Mouse (Mus musculus) CH12.LX (cell line): ENCODE results near the gene Gtf2ird2. TPM values are rescaled to one million over a fixed set of nuclear protein-coding genes. Genes with fewer than 3 reads are reported as not detected.

ENCODE experiments used
- DNase-seq: peaks from one replicate; pipeline ENCODE4 v3.0.0-alpha.2; 2013; ENCODE audit errors: extremely low read depth
- H3K27ac ChIP-seq: 2 replicates; pipeline ENCODE4 v1.5.1; 2012; ENCODE audit warnings: low read depth, mild to moderate bottlenecking, control low read depth, moderate library complexity; ENCODE audit not compliant: insufficient read depth
- H3K27me3 ChIP-seq: replicated peaks from 2 replicates; pipeline ENCODE3; 2012; ENCODE audit warnings: inconsistent platforms
- H3K36me3 ChIP-seq, 2 experiments: replicated peaks in 1 of 2; 2 replicates each; pipeline versions ENCODE3 to v1.6.1; 2012; ENCODE audit warnings: inconsistent platforms in 1 of 2, low read length in 1 of 2, mild to moderate bottlenecking in 1 of 2, mixed read lengths in 1 of 2, moderate library complexity in 1 of 2; ENCODE audit not compliant: control insufficient read depth in 1 of 2, insufficient read depth in 1 of 2
- H3K4me1 ChIP-seq, 2 experiments: 2 replicates each; pipeline ENCODE4 v1.6.1; 2012; ENCODE audit warnings: inconsistent platforms in 1 of 2, moderate library complexity in 1 of 2; ENCODE audit not compliant: insufficient read depth in 2 of 2, control insufficient read depth in 1 of 2
- H3K4me2 ChIP-seq: 2 replicates; pipeline ENCODE4 v1.6.1; 2012; ENCODE audit warnings: low read depth, mild to moderate bottlenecking, control low read depth; ENCODE audit not compliant: poor library complexity, insufficient read depth, severe bottlenecking
- H3K4me3 ChIP-seq, 3 experiments: fragments of 150-350 bp in 1 of 3; sonication (generic) in 1 of 3; replicated peaks in 1 of 3; 2 replicates each; pipeline versions ENCODE3 to v1.5.1; 2011 to 2012; ENCODE audit warnings: low read depth in 2 of 3, low read length in 2 of 3, mild to moderate bottlenecking in 2 of 3, moderate library complexity in 2 of 3, control low read depth in 1 of 3, improper control_type of control experiment in 1 of 3, inconsistent platforms in 1 of 3, mixed read lengths in 1 of 3; ENCODE audit not compliant: poor library complexity in 1 of 3
- H3K79me2 ChIP-seq: replicated peaks from 2 replicates; pipeline ENCODE4 v1.6.1; 2012; ENCODE audit warnings: mild to moderate bottlenecking, moderate library complexity; ENCODE audit not compliant: control insufficient read depth, poor library complexity, insufficient read depth, severe bottlenecking; ENCODE audit errors: extremely low read depth
- H3K9ac ChIP-seq: 2 replicates; pipeline ENCODE4 v1.6.1; 2012; ENCODE audit warnings: low read depth, mild to moderate bottlenecking, control low read depth, moderate library complexity; ENCODE audit not compliant: insufficient read depth
- H3K9me3 ChIP-seq: replicated peaks from 2 replicates; pipeline ENCODE3; 2012; ENCODE audit warnings: low read length, inconsistent platforms, mixed read lengths
- BHLHE40 ChIP-seq: IDR thresholded peaks from 2 replicates; pipeline ENCODE4 v1.6.1; 2011; ENCODE audit warnings: mild to moderate bottlenecking, low read depth, low read length, improper control_type of control experiment
- CHD1 ChIP-seq: IDR thresholded peaks from 2 replicates; pipeline ENCODE4 v1.6.1; 2012; ENCODE audit warnings: low read depth, low read length, improper control_type of control experiment, inconsistent platforms
- CHD2 ChIP-seq: IDR thresholded peaks from 2 replicates; pipeline ENCODE4 v1.6.1; 2011; ENCODE audit warnings: low read length, improper control_type of control experiment
- CTCF ChIP-seq, 2 experiments: IDR thresholded peaks in 1 of 2; conservative IDR thresholded peaks in 1 of 2; 2 replicates each; pipeline ENCODE4 v1.5.1; 2011 to 2012; ENCODE audit warnings: low read depth in 2 of 2, low read length in 2 of 2, improper control_type of control experiment in 1 of 2, inconsistent platforms in 1 of 2, mild to moderate bottlenecking in 1 of 2, moderate library complexity in 1 of 2
- ELF1 ChIP-seq: IDR thresholded peaks from 2 replicates; pipeline ENCODE4 v1.6.1; 2014; ENCODE audit warnings: low read depth, mild to moderate bottlenecking, inconsistent platforms, low read length, improper control_type of control experiment
- EP300 ChIP-seq: IDR thresholded peaks from 2 replicates; pipeline ENCODE4 v1.6.1; 2011; ENCODE audit warnings: low read length, improper control_type of control experiment
- ETS1 ChIP-seq: conservative IDR thresholded peaks from 2 replicates; pipeline ENCODE4 v1.6.1; 2012; ENCODE audit warnings: low read depth, mild to moderate bottlenecking, inconsistent platforms, low read length, improper control_type of control experiment, moderate library complexity
- GABPA ChIP-seq: IDR thresholded peaks from 2 replicates; pipeline ENCODE4 v1.6.1; 2012; ENCODE audit warnings: low read depth, low read length, improper control_type of control experiment, inconsistent platforms; ENCODE audit not compliant: insufficient replicate concordance
- HCFC1 ChIP-seq: IDR thresholded peaks from 2 replicates; pipeline ENCODE4 v1.6.1; 2012; ENCODE audit warnings: low read depth, mild to moderate bottlenecking, inconsistent platforms, low read length, improper control_type of control experiment
- IRF4 ChIP-seq: IDR thresholded peaks from 2 replicates; pipeline ENCODE4 v1.6.1; 2014; ENCODE audit warnings: low read depth, mild to moderate bottlenecking, inconsistent platforms, low read length, improper control_type of control experiment
- JUN ChIP-seq: IDR thresholded peaks from 2 replicates; pipeline ENCODE4 v1.6.1; 2011; ENCODE audit warnings: low read depth, mild to moderate bottlenecking, low read length, improper control_type of control experiment, moderate library complexity; ENCODE audit not compliant: insufficient read depth
- JUND ChIP-seq: conservative IDR thresholded peaks from 2 replicates; pipeline ENCODE4 v1.6.1; 2011; ENCODE audit warnings: low read depth, low read length, improper control_type of control experiment
- KAT2A ChIP-seq: IDR thresholded peaks from 2 replicates; pipeline ENCODE4 v1.6.1; 2012; ENCODE audit warnings: low read length, improper control_type of control experiment, inconsistent platforms; ENCODE audit not compliant: insufficient replicate concordance
- MAFK ChIP-seq: IDR thresholded peaks from 2 replicates; pipeline ENCODE4 v1.6.1; 2011; ENCODE audit warnings: low read length, improper control_type of control experiment; ENCODE audit not compliant: insufficient replicate concordance
- MAX ChIP-seq: IDR thresholded peaks from 2 replicates; pipeline ENCODE4 v1.6.1; 2011; ENCODE audit warnings: low read length, improper control_type of control experiment
- MEF2A ChIP-seq: IDR thresholded peaks from 2 replicates; pipeline ENCODE4 v1.6.1; 2014; ENCODE audit warnings: low read depth, mild to moderate bottlenecking, inconsistent platforms, low read length, improper control_type of control experiment, borderline replicate concordance
- MXI1 ChIP-seq: IDR thresholded peaks from 2 replicates; pipeline ENCODE4 v1.6.1; 2011; ENCODE audit warnings: mild to moderate bottlenecking, low read depth, low read length, improper control_type of control experiment
- MYC ChIP-seq: IDR thresholded peaks from 2 replicates; pipeline ENCODE4 v1.6.1; 2011; ENCODE audit warnings: low read depth, mild to moderate bottlenecking, improper control_type of control experiment, low read length
- NELFE ChIP-seq: IDR thresholded peaks from 2 replicates; pipeline ENCODE4 v1.6.1; 2011; ENCODE audit warnings: low read depth, low read length, improper control_type of control experiment
- POLR2A ChIP-seq: IDR thresholded peaks from 2 replicates; pipeline ENCODE4 v1.6.1; 2011; ENCODE audit warnings: low read depth, mild to moderate bottlenecking, improper control_type of control experiment, low read length
- RAD21 ChIP-seq: IDR thresholded peaks from 2 replicates; pipeline ENCODE4 v1.6.1; 2011; ENCODE audit warnings: low read depth, mild to moderate bottlenecking, low read length, improper control_type of control experiment, moderate library complexity
- RCOR1 ChIP-seq: conservative IDR thresholded peaks from 2 replicates; pipeline ENCODE4 v1.6.1; 2012; ENCODE audit warnings: low read depth, mild to moderate bottlenecking, inconsistent platforms, low read length, improper control_type of control experiment
- TBP ChIP-seq: conservative IDR thresholded peaks from 2 replicates; pipeline ENCODE4 v1.6.1; 2011; ENCODE audit warnings: low read depth, low read length, improper control_type of control experiment
- TCF12 ChIP-seq: IDR thresholded peaks from 2 replicates; pipeline ENCODE4 v1.6.1; 2014; ENCODE audit warnings: low read depth, mild to moderate bottlenecking, inconsistent platforms, low read length, improper control_type of control experiment
- UBTF ChIP-seq: IDR thresholded peaks from 2 replicates; pipeline ENCODE4 v1.6.1; 2012; ENCODE audit warnings: low read depth, mild to moderate bottlenecking, inconsistent platforms, low read length, improper control_type of control experiment, moderate library complexity
- USF2 ChIP-seq: conservative IDR thresholded peaks from 2 replicates; pipeline ENCODE4 v1.6.1; 2011; ENCODE audit warnings: low read depth, low read length, improper control_type of control experiment
- ZC3H11A ChIP-seq: IDR thresholded peaks from 2 replicates; pipeline ENCODE4 v1.6.1; 2012; ENCODE audit warnings: low read depth, mild to moderate bottlenecking, inconsistent platforms, low read length, improper control_type of control experiment
- ZKSCAN1 ChIP-seq: IDR thresholded peaks from 2 replicates; pipeline ENCODE4 v1.6.1; 2012; ENCODE audit warnings: low read depth, inconsistent platforms, low read length, improper control_type of control experiment, borderline replicate concordance
- ZMIZ1 ChIP-seq: IDR thresholded peaks from 2 replicates; pipeline ENCODE4 v1.6.1; 2012; ENCODE audit warnings: low read depth, mild to moderate bottlenecking, inconsistent platforms, low read length, improper control_type of control experiment
- ZNF384 ChIP-seq: IDR thresholded peaks from 2 replicates; pipeline ENCODE4 v1.6.1; 2012; ENCODE audit warnings: low read depth, low read length, improper control_type of control experiment, inconsistent platforms
- dilution Hi-C: fragments of 300-500 bp; cut with MboI; formaldehyde crosslinking; loops from 2 replicates; pipeline ENCODE4 v1.14.3; 2020; ENCODE audit warnings: low sequenced_read_pairs; ENCODE audit not compliant: extremely low pct_unique_long_range_greater_than_20kb, extremely low pct_ligation_motif_present
- in situ Hi-C: fragments of 300-500 bp; cut with MboI; formaldehyde crosslinking; loops from 3 replicates; pipeline ENCODE4 v1.14.3; 2019; ENCODE audit warnings: low sequenced_read_pairs, low pct_ligation_motif_present, low pct_unique_long_range_greater_than_20kb, mixed read lengths
- polyA plus RNA-seq: library from polyadenylated mRNA; unstranded; fragments of >175 nt; gene quantifications from 2 replicates; pipeline ENCODE4 v1.2.1, GENCODE M21; 2012; ENCODE audit warnings: low read depth; ENCODE audit not compliant: insufficient read length
- total RNA-seq, 2 experiments: library from RNA; depleted of rRNA; stranded (reverse); fragments of 300-350 nt in 1 of 2; fragments of >200 nt in 1 of 2; gene quantifications; 2 replicates each; pipeline ENCODE4 v1.2.3; 2012 to 2014

Gene Gtf2ird2
- total and polyA plus RNA-seq, 3 experiments = 1.9 to 9.7 (median 4.7) TPM

DNA sequence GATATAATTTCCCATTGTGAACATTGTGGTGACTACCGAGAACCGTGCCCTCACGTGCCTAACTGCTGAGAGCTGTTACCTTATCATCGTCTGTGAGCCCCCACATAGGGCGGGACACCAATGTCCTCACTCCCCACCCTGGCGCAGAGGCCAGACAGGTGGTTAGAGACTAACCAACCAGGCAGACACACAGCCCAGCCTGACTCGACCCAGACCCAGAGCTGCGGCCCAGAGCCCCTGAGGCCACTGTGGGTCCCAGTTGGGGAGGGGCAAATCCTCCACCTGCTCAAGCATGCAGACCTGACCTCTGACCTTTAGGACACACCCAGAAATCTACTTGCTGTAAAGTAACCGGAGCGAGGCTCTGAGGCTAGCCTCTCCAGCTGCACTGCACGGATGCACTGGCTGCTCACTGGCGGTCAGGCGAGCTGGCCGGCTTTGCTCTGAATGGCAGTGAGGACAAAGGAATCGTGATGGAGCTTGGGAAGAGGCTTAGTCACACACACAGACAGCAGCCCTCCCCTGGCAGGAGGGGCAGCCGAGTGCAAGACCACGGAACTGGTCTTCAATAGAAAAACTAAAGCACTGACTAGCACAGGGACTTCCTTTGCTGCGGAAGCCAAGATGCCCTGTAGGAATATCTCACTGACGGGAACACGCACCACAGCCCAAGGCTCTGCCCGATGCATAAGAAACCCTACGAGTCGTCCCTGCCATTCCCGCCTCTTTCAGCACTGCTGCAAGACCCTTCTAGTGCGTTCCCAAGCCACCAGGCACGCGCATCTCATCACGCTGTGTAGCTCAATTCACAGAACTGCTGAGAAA is 54.3 kb downstream of the Gtf2ird2 start:
- Histone ChIP-seq H3K4me1 (peaks cover 36 to 52% of the 10 kb centered on the region in 2 experiments), H3K27ac (no peak overlapping the region)

DNA sequence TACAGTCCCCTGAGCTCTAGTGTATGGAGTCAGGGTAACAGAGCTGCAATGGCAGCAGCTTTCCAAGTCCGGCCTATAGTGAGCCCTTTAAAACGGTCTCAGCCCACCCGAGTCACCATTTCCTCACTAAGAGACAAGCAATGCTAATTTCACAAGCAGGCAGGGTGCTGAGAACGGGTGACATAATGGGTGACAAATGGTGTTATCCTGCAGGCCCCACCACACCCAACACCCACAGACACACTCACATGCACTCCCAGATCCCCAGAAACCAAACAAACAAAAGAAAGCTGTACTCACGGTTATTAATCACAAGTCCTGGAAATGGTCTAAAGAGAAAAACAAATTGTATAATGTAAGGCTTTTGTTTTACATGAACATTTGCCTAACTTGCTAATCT is 58.0 kb downstream of the Gtf2ird2 start:
- in situ Hi-C loops = no loop called here
- Histone ChIP-seq H3K4me3 (no peak overlapping the region), H3K36me3 (peaks cover 93 to 100% of the 10 kb centered on the region in 2 experiments), H3K27me3 (no peaks in the 10 kb centered on the region), H3K79me2 (no peaks in the 10 kb centered on the region), H3K4me2 (no peak overlapping the region), H3K9me3 (peaks cover 12% of the 10 kb centered on the region), H3K4me1 (peaks cover 6 to 15% of the 10 kb centered on the region in 2 experiments), H3K27ac (no peak overlapping the region), H3K9ac (no peak overlapping the region)
- TF ChIP-seq IRF4 = no peak
- no peak for TF ChIP-seq ZMIZ1
- no peak for TF ChIP-seq EP300
- TF ChIP-seq CHD1 = no peak
- TF ChIP-seq MYC = no peak
- no peak for TF ChIP-seq JUN
- TF ChIP-seq RAD21 = no peak
- no peak for TF ChIP-seq ZNF384
- TF ChIP-seq HCFC1 = no peak
- TF ChIP-seq KAT2A = no peak
- TF ChIP-seq UBTF = no peak
- TF ChIP-seq CTCF (conservative IDR thresholded peaks at IDR 0.05 in 1 of 2, IDR thresholded peaks at IDR 0.05 in 1 of 2; ENCODE audit: low read depth in 2 of 2, low read length in 2 of 2) = no peak
- TF ChIP-seq BHLHE40 = no peak
- no peak for TF ChIP-seq ZC3H11A
- no peak for TF ChIP-seq POLR2A
- TF ChIP-seq CHD2 = no peak
- TF ChIP-seq TBP = no peak
- no peak for TF ChIP-seq ZKSCAN1
- no peak for TF ChIP-seq RCOR1
- dilution Hi-C loops = no loop called here
- no peak for DNase-seq

More for the DNA sequence above, 54.3 kb downstream of the Gtf2ird2 start:
- H3K36me3 ChIP-seq = peaks cover 63 to 79% of the 10 kb centered on the region in 2 experiments
- dilution Hi-C loops = no loop called here
- peaks cover 12% of the 10 kb centered on the region for H3K9me3 ChIP-seq
- no peak overlapping the region for H3K4me2 ChIP-seq
- H3K4me3 ChIP-seq = no peak overlapping the region
- H3K9ac ChIP-seq = no peak overlapping the region
- H3K27me3 ChIP-seq = no peaks in the 10 kb centered on the region
- no peaks in the 10 kb centered on the region for H3K79me2 ChIP-seq
- TF ChIP-seq IRF4 = no peak
- no peak for TF ChIP-seq MAX
- TF ChIP-seq MXI1 = no peak
- TF ChIP-seq JUND = no peak
- no peak for TF ChIP-seq USF2
- TF ChIP-seq RAD21 = no peak
- no peak for TF ChIP-seq ETS1
- TF ChIP-seq TBP = no peak
- TF ChIP-seq POLR2A = no peak
- no peak for TF ChIP-seq ELF1
- TF ChIP-seq GABPA = no peak
- no peak for TF ChIP-seq MAFK
- no peak for TF ChIP-seq MEF2A
- no peak for TF ChIP-seq RCOR1
- TF ChIP-seq ZNF384 = no peak
- TF ChIP-seq MYC = no peak
- no peak for TF ChIP-seq TCF12
- no peak for TF ChIP-seq NELFE
- TF ChIP-seq HCFC1 = no peak
- DNase-seq = no peak
- in situ Hi-C loops = no loop called here
